Mouse (Mus musculus): ENCODE measurements around the gene Pik3r4. TPM values are rescaled to one million over a fixed set of nuclear protein-coding genes. Genes with fewer than 3 reads are reported as not detected.

Pik3r4 gene
- polyA plus RNA-seq, 1 experiment from 2014 or later: 28.7 TPM

Other genes starting within 250 kb of the Pik3r4 start
- 15.2 and 16.4 TPM in 2 replicates for gene Aste1, start 247.6 kb upstream of the Pik3r4 start, polyA plus RNA-seq (2016; fragmentation: Nextera tagmentation; extraction: Ambion mirVana)
- gene Nek11, start 247.5 kb upstream of the Pik3r4 start, polyA plus RNA-seq (2016; fragmentation: Nextera tagmentation; extraction: Ambion mirVana): 1.2 and 1.9 TPM in 2 replicates
- gene Atp2c1, start 115.7 kb upstream of the Pik3r4 start, polyA plus RNA-seq (2016; fragmentation: Nextera tagmentation; extraction: Ambion mirVana): 89.1 and 96.9 TPM in 2 replicates
- 0.20 and 0.23 TPM in 2 replicates for gene Col6a6, start 185.2 kb downstream of the Pik3r4 start, polyA plus RNA-seq (2016; fragmentation: Nextera tagmentation; extraction: Ambion mirVana)